Mouse (Mus musculus): ENCODE measurements at regions not wholly inside any gene's neighbourhood (a gene's known extent, or its start where the extent isn't known, plus 50 kb on each side); places are given as distances from the start of the nearest gene placed in this dataset.

DNA sequence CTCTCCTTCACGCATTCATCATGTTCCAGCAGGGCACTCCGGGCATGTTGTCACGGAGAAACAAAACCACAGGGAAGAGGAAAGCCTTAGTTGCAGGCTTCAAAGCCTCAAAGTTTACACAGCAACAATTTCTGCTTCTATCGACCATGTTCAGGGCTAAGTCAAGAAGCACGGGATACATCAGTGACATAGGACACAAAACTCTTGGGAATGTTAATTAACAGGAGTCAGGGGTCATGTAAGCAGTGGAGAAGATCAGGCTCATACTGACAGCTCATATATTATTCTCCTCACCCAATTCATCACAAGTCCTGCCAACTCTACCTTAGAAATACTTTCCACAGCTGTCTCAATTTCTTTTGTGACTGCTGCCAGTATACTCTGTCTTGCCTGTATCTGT is 133.0 kb upstream of the Btbd3 start:
- Histone ChIP-seq H3K4me3 (ENCODE audit: low read depth, low read length) (no peak overlapping the region), H3K4me1 (ENCODE audit: control insufficient read depth, insufficient read depth, insufficient read length, low read length) (no peaks in the 10 kb centered on the region), H3K36me3 (ENCODE audit: control insufficient read depth, insufficient read depth, low read length) (no peaks in the 10 kb centered on the region), H3K27ac (ENCODE audit: insufficient read depth, low read depth, low read length) (no peak overlapping the region), H3K27me3 (ENCODE audit: control insufficient read depth, insufficient read depth, low read length) (no peaks in the 10 kb centered on the region)
- whole genome bisulfite sequencing, result 55% methylated on average over 5 of the region's 5 CpGs
- TF ChIP-seq POLR2A (IDR thresholded peaks at IDR 0.05; ENCODE audit: low read depth, low read length) (no peak), CTCF (IDR thresholded peaks at IDR 0.05; ENCODE audit: extremely low read depth, insufficient read length, insufficient replicate concordance, low read depth, low read length) (no peak)

DNA sequence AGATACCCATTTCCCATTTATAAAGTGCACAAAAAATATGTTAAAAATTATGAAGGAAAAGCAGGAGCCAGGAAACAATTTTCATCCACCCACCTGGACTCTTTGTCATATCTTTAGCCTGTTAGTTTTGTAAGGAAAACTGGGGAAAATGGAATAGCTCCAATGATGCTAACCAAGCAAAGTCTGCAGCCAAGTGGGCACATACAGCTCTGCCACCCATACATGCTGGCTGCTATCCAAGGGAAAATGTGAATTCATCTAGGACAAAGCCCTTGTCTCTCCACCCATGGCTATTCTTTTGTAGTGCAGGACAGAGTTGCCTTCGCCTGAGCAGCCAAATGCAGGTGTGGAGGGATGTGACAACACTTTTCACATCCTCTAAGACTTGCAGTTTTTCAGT is 135.5 kb upstream of the Btbd3 start:
- H3K4me3 ChIP-seq (ENCODE audit: low read depth, low read length), result no peak overlapping the region
- WGBS, result 76% methylated on average over 1 of the region's 1 CpGs
- no peaks in the 10 kb centered on the region for H3K36me3 ChIP-seq (ENCODE audit: control insufficient read depth, insufficient read depth, low read length)
- no peak for TF ChIP-seq CTCF (IDR thresholded peaks at IDR 0.05; ENCODE audit: extremely low read depth, insufficient read length, insufficient replicate concordance, low read depth, low read length)
- TF ChIP-seq POLR2A (IDR thresholded peaks at IDR 0.05; ENCODE audit: low read depth, low read length), result no peak
- H3K27me3 ChIP-seq (ENCODE audit: control insufficient read depth, insufficient read depth, low read length), result no peaks in the 10 kb centered on the region
- no peak overlapping the region for H3K27ac ChIP-seq (ENCODE audit: insufficient read depth, low read depth, low read length)
- H3K4me1 ChIP-seq (ENCODE audit: control insufficient read depth, insufficient read depth, insufficient read length, low read length), result no peaks in the 10 kb centered on the region

- no peaks in the 10 kb centered on the region for H3K4me1 ChIP-seq (ENCODE audit: control insufficient read depth, insufficient read depth, insufficient read length, low read length)
- no peaks in the 10 kb centered on the region for H3K27me3 ChIP-seq (ENCODE audit: control insufficient read depth, insufficient read depth, low read length)
- TF ChIP-seq CTCF (IDR thresholded peaks at IDR 0.05; ENCODE audit: extremely low read depth, insufficient read length, insufficient replicate concordance, low read depth, low read length), result no peak
- no peak for TF ChIP-seq POLR2A (IDR thresholded peaks at IDR 0.05; ENCODE audit: low read depth, low read length)
- no peak overlapping the region for H3K4me3 ChIP-seq (ENCODE audit: low read depth, low read length)
- WGBS, result 73% methylated on average over 2 of the region's 2 CpGs
- H3K36me3 ChIP-seq (ENCODE audit: control insufficient read depth, insufficient read depth, low read length), result no peaks in the 10 kb centered on the region
- H3K27ac ChIP-seq (ENCODE audit: insufficient read depth, low read depth, low read length), result no peak overlapping the region
Observed at GRCm38 (mm10) chr2:138120131-138120530, 136.2 kb upstream of the Btbd3 start.

- TF ChIP-seq CTCF (IDR thresholded peaks at IDR 0.05; ENCODE audit: extremely low read depth, insufficient read length, insufficient replicate concordance, low read depth, low read length) (no peak), POLR2A (IDR thresholded peaks at IDR 0.05; ENCODE audit: low read depth, low read length) (no peak)
Observed at GRCm38 (mm10) chr2:138099777-138100176, 156.6 kb upstream of the Btbd3 start.

DNA sequence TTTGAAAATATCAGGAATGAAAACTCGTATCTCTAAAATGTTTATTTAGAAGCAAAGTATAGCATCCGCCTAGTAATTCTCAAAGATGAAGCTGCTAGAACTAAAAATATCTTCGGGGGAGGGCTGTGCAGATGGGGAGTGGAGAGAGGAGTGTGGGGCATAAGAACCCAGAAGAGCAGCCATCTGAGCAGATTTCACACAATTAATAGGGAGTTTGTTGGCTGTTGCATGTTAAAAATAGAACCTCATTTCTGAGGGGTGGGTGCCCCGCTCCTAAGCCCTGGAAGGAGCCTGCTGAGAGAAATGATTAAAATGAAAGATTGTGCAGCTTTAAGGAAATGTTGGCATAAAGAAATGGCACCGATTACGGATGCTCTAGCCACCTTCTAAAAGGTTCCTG is 171.0 kb upstream of the Btbd3 start:
- WGBS, result 74% methylated on average over 6 of the region's 6 CpGs
- Histone ChIP-seq H3K36me3 (ENCODE audit: control insufficient read depth, insufficient read depth, low read length) (no peaks in the 10 kb centered on the region), H3K27me3 (ENCODE audit: control insufficient read depth, insufficient read depth, low read length) (no peaks in the 10 kb centered on the region), H3K4me3 (ENCODE audit: low read depth, low read length) (no peak overlapping the region), H3K27ac (ENCODE audit: insufficient read depth, low read depth, low read length) (no peak overlapping the region), H3K4me1 (ENCODE audit: control insufficient read depth, insufficient read depth, insufficient read length, low read length) (no peaks in the 10 kb centered on the region)
- no peak for TF ChIP-seq CTCF (IDR thresholded peaks at IDR 0.05; ENCODE audit: extremely low read depth, insufficient read length, insufficient replicate concordance, low read depth, low read length)
- no peak for TF ChIP-seq POLR2A (IDR thresholded peaks at IDR 0.05; ENCODE audit: low read depth, low read length)

More at GRCm38 (mm10) chr2:138099777-138100176, 156.6 kb upstream of the Btbd3 start:
- Histone ChIP-seq H3K27ac (ENCODE audit: insufficient read depth, low read depth, low read length) (no peak overlapping the region), H3K27me3 (ENCODE audit: control insufficient read depth, insufficient read depth, low read length) (no peaks in the 10 kb centered on the region), H3K36me3 (ENCODE audit: control insufficient read depth, insufficient read depth, low read length) (no peaks in the 10 kb centered on the region), H3K4me3 (ENCODE audit: low read depth, low read length) (no peak overlapping the region), H3K4me1 (ENCODE audit: control insufficient read depth, insufficient read depth, insufficient read length, low read length) (no peaks in the 10 kb centered on the region)
- 60% methylated on average over 2 of the region's 2 CpGs for WGBS

- no peak overlapping the region for H3K27ac ChIP-seq (ENCODE audit: insufficient read depth, low read depth, low read length)
- TF ChIP-seq POLR2A (IDR thresholded peaks at IDR 0.05; ENCODE audit: low read depth, low read length) (no peak), CTCF (IDR thresholded peaks at IDR 0.05; ENCODE audit: extremely low read depth, insufficient read length, insufficient replicate concordance, low read depth, low read length) (no peak)
- no peaks in the 10 kb centered on the region for H3K36me3 ChIP-seq (ENCODE audit: control insufficient read depth, insufficient read depth, low read length)
- no peaks in the 10 kb centered on the region for H3K4me1 ChIP-seq (ENCODE audit: control insufficient read depth, insufficient read depth, insufficient read length, low read length)
- H3K27me3 ChIP-seq (ENCODE audit: control insufficient read depth, insufficient read depth, low read length), result no peaks in the 10 kb centered on the region
- no peak overlapping the region for H3K4me3 ChIP-seq (ENCODE audit: low read depth, low read length)
- 81% methylated on average over 6 of the region's 6 CpGs for WGBS
Observed at GRCm38 (mm10) chr2:138084564-138085283, 171.6 kb upstream of the Btbd3 start.

DNA sequence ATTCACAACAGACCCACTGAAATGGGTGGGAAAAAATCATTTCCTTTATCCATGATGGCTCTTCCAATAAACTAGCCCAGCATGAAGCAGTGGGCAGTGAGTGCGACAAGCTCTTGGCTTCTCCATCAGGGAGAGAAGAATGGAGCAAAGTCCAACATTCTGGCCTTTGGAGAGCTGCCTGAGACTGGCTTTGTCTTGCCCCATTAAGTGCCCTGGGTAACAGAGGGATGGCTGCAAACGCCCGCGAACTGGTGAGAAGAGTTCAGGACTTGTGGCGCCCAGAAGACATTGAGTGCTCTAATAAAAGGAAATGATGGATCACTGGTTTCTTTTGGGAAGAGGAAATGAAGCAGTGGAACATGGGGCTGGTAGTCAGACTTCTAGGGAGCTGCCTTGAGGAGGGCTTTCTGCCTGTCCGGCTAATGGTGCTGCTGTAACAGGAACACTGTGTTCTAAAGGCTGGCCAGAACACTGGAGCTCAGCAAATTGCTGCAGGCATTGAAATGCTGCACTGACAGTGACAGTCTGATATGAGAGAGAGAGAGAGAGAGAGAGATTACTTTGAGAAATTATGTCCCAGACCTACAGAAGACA is 182.2 kb upstream of the Btbd3 start:
- Histone ChIP-seq H3K27ac (ENCODE audit: insufficient read depth, low read depth, low read length) (no peak overlapping the region), H3K27me3 (ENCODE audit: control insufficient read depth, insufficient read depth, low read length) (no peaks in the 10 kb centered on the region), H3K4me3 (ENCODE audit: low read depth, low read length) (no peak overlapping the region), H3K4me1 (ENCODE audit: control insufficient read depth, insufficient read depth, insufficient read length, low read length) (no peaks in the 10 kb centered on the region), H3K36me3 (ENCODE audit: control insufficient read depth, insufficient read depth, low read length) (no peaks in the 10 kb centered on the region)
- no peak for TF ChIP-seq POLR2A (IDR thresholded peaks at IDR 0.05; ENCODE audit: low read depth, low read length)
- 93% methylated on average over 6 of the region's 6 CpGs for WGBS
